Mouse (Mus musculus): Measurements from ENCODE around the gene Tnfrsf19.

Gene Tnfrsf19

DNA sequence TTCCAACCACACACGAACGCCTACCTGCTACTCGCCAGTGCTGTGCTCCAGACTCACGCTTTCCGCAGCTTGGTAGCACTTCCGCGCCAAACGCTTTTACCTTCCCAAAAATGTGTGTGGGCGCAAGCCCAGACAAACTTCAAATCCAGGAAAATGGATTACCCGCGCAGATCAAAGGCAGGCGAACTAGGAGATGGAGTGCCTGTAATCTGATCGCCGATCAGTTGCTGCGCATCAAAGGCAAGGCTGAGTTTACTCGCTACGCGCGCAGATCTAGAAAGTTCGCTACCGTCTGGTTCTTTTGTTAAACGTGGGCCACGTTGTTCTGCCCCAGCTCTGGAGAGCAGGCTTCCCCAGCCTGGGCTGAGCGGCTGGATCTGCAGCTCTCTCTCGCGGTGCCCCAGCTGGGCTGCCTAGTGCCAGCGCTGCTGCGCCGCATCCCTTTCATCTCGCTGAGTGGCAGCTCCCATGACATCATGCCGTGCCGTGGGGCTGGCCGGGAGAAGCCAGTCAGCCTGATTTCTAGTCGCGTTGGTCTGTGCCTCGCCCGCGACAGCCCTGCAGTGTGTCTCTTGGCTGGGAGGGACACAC lies at the start of gene Tnfrsf19:
Tnfrsf19 (minus strand) TSS at position 400 of the 591 bp plus-strand sequence.
- DNase-seq (ENCODE audit: low spot score in 2 of 2), result peak; percentile 76 to 81

DNA sequence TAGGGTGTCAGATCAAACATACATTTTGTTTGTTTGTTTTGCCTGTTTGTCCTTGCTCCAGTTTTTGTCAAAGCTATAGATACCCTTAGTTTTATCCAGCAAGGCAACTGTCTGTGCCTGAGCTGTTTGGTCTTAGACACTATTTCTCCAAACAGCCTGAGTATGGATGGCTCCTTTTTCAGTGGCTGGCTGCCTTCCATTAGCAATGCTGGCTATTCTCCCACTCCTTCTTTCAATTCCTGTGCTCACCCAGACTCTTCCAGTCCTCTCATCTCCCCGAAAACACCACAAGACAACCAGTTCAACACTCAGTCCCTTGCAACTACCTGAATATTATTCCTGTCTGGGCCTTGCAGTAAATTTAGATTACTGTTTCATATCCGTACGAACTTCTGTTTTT lies 45.8 kb upstream of the Tnfrsf19 start:
- DNase-seq (ENCODE audit: low spot score in 2 of 2), result no peak

DNA sequence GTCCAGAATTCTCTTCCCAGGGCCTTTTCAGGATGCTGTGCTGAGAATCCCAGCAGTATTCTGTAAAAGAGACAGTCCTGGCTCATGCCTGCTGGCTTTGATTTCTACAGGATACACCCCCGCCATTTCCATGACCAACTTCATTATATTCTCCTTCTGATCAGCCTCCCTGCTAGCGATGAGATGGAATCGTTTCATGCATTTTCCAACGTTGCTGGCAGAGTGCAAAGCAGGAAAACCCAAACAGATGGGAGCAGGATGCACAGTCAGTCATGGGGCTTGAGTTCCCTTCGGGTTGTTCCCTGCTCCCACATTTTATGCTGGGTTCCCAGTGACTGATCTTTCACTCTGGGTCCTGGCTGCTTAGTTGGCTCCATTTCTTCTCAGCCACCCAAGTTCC lies 44.7 kb upstream of the Tnfrsf19 start:
- no peak for DNase-seq (ENCODE audit: low spot score in 2 of 2)

DNA sequence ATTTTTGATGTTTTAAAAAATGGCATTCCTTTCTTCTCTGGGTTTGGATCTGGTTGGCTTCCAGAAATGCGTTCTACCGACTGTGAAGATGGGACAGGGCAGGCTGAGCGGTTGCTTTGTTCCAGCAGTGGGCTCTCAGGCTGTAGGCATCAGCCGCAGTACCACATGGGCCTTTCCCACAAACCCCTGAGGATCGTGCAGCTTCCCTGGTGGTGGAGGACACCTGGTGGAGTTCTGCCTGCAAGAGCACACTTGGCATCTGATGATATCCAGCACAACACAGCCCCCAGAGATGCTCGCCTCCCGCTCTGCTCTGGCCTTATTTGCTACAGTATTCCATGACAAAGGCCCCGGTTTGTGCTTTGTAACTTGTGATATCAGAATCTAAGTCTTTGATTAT lies 41.9 kb upstream of the Tnfrsf19 start:
- DNase-seq (ENCODE audit: low spot score in 2 of 2), result no peak

DNA sequence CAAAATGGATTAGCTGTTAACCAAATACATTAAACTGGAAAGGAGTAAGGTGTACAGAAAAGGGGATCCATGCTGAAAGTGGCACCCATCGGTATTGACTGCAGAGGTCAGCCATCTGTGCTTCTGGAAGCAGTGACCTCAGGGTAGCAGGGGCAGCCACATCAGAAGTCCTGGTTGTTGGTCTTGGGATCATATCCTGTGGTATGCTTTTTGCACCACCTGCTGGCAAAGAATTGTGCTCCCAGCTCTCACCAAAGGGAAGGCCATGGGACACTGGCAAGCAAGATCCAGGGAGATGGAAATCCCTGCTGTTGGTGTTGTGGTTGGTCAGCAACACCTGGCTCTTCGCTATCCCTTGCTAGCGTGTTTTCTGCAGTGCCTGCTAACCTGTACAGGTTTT lies 39.0 kb upstream of the Tnfrsf19 start:
- DNase-seq (ENCODE audit: low spot score in 2 of 2), result peak in 1 of 2 experiments; percentile 15

DNA sequence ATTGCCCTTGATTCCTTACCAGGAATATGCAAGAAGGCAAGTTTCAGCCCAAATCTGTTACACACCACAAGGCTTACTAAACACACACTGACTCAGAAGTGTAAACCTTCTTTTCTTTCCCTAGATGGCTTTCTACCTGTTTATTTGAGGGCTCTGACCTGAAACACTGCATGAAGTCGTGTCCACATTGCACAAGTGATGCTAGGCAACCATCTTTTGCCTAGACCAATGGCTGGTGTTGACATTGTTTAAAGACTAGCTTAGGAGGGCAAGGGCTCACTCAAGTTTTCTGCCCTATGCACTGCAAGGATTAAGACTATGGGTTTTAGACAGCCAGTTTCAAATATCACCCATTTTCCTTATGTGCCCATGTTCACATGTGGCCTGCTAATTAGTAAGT lies 23.3 kb upstream of the Tnfrsf19 start:
- DNase-seq (ENCODE audit: low spot score in 2 of 2), result no peak

DNA sequence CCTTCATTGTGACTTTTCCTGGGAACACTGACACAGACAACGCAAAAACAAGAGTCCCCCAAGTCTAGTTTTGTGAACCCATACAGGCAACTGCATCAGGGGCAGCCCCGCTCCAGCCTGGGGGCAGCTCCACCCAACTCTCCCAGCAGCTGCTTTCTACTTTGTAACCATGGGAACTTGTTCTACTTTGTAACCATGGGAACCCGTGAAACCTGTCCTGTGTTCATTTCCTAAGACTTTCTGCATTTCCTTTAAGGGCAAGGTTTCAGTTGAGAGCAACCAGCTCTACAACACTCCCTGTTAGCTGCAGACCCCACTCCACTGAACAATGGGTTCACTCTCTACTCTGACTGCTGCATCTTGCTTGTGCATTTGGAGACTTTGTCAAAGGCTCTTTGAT lies 15.4 kb upstream of the Tnfrsf19 start:
- DNase-seq (ENCODE audit: low spot score in 2 of 2), result peak in 1 of 2 experiments; percentile 33

DNA sequence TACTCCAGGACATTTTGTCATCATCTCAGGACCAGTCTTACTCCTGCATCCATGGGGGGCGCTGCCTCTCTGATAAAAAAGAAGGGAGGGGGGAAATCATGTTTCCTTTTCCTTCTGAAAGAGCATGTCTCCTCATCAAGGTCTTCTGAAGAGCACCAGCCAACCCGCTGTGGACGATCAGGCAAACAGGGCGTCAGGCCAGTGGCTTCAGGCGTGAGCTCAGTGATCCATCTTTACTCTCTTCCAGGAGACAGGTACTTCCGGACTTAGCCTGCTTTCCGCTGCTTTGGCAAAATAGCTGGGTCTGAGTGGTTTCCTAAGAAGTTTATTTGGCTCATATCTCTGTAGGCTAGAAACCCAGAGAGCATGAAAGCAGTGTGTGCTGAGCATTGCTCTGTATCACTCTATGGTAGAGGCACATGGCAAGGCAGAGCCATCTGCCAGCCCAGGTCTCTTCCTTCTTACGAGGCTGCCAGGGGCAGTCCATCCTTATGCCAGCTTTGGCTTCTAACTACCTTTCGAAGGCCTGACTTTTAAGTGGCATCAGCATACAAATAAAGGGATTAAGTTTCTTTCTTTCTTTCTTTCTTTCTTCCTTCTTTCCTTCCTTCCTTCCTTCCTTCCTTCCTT lies 13.1 kb upstream of the Tnfrsf19 start:
- DNase-seq (ENCODE audit: low spot score in 2 of 2), result no peak

DNA sequence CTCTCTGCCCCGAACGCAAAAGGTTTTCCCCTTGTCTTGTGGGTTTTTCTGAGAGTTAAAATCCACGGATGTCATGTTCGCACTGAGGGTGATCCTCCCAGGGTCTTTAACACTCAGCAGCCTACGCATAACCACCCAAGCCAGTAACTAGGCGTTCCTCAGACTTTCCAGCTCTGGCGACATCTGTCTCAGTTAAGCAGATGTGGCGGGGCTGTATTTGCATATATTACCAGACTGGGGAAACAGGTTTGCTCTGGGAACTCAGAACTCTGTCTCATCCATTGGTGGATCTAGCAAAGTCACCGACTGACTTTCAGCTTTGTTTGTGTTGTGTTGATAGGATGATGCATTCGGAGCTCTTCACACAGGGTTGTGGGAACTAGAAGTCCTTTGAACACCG lies 10.7 kb upstream of the Tnfrsf19 start:
- DNase-seq (ENCODE audit: low spot score in 2 of 2), result peak in 1 of 2 experiments; percentile 13

DNA sequence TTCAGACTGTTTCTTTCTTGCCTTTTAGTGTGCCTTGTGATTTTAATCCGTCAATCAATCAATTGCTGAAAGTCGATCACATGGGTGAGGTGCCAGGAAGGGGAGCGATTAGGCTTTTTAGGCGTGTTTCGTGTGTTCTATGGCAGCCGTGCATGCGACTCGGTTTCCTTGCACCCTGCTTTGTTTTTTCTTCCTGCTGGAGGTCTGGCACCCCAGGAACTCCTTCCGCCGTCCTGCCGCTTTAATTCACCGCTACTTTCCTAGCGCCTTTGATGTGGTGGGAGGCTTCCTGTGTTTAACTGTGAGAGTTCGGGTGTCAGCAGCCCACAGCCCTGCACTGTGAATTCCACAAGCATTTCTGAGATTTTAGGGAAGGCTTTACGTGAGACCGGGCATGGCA lies 10.2 kb upstream of the Tnfrsf19 start:
- DNase-seq (ENCODE audit: low spot score in 2 of 2), result peak; percentile 50 to 66

DNA sequence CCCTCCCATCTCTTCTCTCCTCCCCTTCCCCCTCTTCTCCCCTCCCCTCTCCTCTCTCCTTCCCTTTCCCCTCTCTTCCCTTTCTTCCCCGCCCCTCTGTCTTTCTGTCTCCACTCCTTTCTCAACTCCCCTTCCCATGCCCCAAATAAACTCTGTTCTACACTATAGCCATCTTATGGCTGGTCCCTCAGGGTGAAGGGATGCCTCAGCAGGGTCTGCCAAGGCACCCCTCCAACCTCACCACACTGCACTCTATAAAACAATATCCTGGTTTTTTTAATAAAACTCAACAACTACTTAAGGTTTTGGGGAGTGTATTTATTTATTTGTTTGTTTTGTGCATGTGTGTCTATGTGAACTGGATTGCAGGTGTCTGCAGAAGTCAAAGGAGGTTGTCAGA lies 9.6 kb upstream of the Tnfrsf19 start:
- DNase-seq (ENCODE audit: low spot score in 2 of 2), result no peak

DNA sequence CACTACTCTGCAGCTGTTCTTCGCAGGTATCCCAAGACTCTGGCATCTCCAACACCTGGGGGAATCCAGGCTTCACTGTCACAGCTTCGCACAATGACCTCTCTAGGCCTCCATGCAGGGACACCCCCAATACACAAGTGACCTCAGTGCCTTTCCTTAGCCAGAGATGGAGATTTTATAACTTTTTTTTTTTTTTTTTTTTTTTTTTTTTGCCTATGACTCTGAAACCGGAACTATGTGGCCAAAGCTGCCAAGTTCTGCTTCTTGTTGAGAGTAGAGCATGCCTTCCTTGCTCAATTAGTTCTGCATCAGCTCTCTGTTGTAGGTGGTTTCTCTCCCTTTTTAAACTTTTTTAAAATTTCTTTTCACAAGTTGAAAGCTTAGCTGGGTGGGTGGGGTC lies 5.9 kb upstream of the Tnfrsf19 start:
- DNase-seq (ENCODE audit: low spot score in 2 of 2), result no peak

DNA sequence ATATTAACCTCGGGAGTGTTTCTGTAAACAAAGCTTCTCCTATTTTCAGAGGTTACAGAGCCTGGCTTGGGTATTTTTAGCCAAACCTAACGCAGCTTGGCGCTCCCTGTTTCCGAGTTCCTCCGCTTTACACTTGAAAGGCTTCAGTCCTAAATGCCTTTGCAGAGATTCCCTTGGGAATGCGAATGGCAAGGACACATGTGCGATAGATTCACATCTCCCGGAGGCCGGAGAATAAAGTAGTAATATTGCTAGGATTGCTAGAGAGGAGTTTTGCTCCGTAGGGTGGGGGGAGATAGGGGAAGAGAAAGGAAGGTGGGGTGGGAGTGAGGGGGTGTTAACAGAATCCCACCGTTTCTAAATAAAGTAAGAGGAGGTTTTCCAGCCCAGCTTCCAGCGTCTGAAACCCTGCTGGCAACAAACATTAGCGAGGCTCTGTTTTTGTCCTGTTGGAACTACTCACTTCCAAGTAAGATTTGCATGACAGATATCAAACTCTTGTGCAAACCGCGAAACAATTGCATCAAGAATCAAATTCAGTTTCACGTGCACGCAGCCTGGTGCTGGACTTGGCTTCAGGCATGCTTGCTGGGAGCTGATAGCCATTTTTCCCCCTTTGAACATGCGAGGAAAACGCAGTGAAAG lies 722 bp downstream of the Tnfrsf19 start:
- no peak for DNase-seq (ENCODE audit: low spot score in 2 of 2)

DNA sequence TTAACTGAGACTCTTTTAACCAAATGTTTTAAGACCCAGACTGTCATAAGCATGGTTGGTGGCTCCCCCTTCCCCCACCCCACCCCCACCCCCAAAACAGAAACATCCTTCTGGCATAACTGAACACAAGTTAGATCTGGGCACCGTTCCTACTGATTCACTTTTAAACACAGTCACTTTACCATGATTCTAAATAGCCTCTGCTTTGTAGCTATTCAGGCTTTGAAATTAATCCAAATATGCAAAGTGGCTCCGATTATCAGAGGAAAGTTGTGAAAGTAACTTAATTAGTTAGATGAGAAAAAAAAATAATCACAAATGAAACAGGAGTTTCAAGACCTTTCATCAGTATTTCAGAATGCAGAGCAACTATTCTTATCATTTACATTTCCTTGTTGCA lies 2.0 kb downstream of the Tnfrsf19 start:
- DNase-seq (ENCODE audit: low spot score in 2 of 2), result no peak

DNA sequence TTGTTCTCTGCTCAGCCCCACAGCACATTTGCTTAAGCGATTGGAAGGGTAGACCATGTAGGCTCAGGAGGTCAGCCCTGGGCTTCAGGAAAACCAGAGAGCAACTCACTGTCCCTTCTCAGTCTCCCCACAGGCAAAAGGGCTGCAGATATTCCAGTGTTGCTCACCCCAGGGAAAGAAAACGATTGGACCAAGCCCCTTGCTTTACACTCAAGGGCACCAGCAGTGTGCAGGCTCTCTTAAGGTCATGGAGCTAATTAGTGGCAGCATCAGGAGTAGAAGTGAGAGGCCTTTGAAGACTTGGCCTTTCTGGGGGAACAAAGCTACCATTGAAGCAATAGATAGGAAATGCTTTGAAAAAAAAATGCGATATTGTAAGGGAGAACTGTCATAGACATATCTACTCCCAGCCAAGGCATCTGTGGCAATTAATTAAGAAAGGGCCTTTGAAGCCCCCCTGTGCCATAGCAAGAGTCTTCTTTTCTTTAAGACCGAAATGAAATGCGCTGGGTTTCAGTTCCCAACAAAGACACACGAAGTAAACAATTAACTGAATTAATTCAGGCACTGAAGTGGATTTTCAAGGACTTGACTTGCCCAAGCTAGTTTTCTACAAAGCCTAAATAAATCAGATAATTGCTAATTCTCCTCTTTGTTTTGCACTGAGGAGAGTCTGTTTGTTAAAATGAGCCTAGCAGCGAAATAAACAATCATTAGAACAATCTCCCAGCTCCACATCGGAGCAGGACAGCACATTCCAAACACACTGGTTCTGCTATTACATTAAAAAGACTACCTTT lies 2.6 kb downstream of the Tnfrsf19 start:
- no peak for DNase-seq (ENCODE audit: low spot score in 2 of 2)

DNA sequence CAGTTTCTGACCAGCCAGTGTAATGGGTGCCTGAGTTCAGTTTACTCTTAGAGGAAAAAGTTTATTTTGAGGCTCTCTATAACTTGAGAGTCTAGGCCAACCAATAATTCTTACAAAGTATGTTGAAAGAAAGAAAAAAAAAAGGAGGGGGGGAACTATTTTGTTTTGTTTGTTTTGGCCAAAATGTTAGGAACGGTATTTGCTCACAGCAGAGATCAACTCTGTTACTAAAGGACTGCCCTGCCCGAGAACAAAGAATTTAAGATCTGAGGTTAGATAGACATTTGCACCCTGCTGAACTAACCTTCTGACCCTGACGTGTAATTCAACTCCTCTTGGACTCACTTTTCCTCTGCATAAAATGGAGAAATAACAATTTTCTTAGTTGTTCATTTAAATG lies 4.0 kb downstream of the Tnfrsf19 start:
- no peak for DNase-seq (ENCODE audit: low spot score in 2 of 2)

DNA sequence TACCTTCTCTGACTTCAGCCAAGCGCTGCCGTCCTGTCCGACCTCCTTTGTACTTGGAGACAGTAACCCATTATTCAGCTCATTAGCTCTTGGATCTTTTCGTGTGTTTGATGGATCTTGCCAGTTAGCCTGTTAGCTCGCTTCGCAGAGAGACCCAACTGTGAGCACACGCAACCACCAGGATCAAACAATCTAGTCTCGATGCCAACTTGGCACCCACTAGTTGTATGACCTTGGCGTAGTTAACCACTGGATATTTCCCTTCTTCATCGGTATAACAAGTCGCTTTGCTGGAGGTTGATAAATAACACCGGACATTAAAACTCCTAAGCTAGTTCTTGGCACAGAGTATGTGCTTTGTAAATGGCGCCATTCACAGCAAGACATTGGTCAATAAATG lies 6.1 kb downstream of the Tnfrsf19 start:
- DNase-seq (ENCODE audit: low spot score in 2 of 2), result no peak

DNA sequence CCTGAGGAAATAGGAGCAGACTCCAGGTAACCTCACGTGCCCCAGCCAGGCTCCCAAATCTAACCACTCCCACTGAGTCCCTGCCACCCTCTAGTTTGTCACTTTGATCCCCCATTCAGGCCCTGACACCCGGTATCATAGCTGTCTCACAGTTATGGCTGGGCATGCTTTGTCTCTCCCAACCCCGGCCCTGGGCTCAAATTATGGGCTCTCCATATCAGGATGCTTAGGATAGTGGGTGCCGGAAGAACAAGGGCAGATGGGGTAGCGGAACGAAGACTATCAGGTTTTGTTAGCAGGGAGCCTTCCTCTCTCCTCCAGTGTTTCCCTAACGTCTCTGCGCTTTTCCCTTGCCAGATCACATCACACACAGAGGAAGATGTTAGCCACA lies 8.2 kb downstream of the Tnfrsf19 start:
- DNase-seq (ENCODE audit: low spot score in 2 of 2), result no peak

DNA sequence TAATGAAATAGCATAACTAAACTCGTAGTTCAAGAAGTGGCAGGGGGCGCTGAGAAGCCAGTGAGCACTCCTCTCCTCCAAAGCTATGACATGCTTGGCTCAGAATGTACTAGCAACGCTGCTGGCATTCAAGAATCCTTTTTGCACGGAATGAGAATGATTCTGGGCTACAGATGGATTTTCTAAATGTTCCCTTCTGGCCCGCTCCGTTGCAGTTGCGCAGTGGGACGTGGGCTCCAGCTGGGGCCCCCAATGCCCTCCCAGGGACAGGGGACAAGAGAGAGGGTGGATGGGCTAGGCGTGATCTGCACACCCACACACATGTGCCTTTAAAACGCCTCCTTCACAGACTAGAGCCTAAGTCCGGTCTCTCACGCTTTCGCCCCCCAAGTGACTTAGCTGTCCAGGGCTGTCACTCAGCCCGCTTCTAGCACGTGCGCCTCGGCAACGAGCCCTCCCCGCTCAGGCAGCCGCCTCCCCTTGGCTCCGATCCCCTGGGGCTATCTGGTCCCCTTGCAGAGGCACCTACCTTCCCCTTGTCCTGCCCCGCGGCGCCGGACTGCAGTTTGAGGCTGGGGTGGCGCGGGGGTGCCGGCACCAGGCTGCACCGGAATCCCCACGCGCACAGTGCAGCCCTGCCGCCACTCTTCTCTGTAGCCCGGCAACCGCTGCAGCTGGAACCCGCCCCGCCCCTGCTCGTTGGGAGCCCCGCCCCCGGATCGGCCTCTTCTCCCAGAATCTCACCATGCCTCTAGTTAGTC lies 8.8 kb downstream of the Tnfrsf19 start:
- DNase-seq (ENCODE audit: low spot score in 2 of 2), result peak; percentile 22 to 49

DNA sequence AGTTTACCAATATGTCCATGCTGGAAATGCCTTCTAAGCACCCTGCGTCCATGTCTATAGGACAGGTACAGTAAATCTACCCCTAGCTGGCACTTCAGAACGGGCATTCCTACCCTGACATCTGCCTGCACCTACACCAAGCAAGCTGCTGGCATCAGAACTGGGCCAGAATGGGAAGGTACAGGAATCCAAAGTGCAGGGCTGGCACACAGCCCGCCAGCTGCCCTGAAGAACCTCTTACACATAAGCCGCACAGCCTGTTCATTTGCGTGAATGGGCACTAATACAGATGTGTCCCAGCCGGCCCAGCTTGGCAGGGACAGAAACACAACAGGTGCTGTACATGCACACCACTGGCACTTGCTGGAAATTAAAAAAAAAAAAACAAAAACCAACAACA lies 15.9 kb downstream of the Tnfrsf19 start:
- DNase-seq (ENCODE audit: low spot score in 2 of 2), result no peak

DNA sequence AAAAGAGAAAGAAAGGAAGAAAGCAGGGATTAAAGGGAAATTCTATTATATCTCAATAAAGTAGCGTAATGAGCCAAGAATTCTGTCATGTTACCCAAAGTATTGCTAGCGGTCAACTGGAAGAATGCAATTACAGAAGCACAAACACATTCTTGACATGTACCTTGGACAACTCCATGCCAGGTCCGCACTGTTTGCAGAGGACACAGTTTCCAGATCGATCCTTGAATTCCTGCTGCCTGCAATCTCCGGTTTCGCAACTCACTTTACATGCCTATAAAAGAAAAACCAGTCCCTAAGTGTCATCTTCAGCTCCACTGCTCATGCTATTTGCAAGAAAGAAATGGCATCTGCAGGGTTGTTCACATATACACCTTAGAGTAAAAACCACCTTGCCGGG lies 22.3 kb downstream of the Tnfrsf19 start:
- DNase-seq (ENCODE audit: low spot score in 2 of 2), result no peak

DNA sequence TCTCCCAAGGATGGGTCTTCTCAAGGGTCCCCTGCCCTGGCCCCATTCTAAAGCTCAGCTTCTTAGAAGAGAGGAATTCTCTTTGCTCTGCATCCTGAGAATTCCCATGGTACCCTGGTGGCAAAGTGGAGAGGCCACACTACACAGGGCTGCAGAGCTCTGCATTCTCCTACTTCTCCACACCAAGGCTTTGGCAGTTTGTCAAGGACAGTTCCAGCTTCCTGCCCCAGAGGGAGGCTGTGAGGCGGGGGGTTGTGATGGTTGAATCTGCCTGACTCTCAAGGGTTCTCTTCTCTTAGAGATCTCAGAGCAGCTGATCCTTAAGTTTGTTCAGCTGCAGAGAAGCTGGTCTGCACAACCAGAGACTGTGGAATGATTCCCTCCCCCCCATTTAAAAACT lies 23.9 kb downstream of the Tnfrsf19 start:
- no peak for DNase-seq (ENCODE audit: low spot score in 2 of 2)

All from thymus, postnatal 10 days (tissue).